Mouse (Mus musculus) cerebellum, adult 2 months (tissue): ENCODE measurements around the gene Odam. TPM values are rescaled to one million over a fixed set of nuclear protein-coding genes. Genes with fewer than 3 reads are reported as not detected.
A peak's percentile ranks its signal among the peaks of the same experiment; 100 is the strongest.

Experiments used
- DNase-seq, 2 experiments: peaks; one replicate each; pipeline ENCODE4 v3.0.0; 2021
- H3K27ac ChIP-seq: fragments of 200-500 bp; 2 replicates; pipeline ENCODE4 v1.5.1; 2012; ENCODE audit warnings: low read length, control low read depth, inconsistent platforms; ENCODE audit not compliant: insufficient read depth
- H3K27me3 ChIP-seq: fragments of 200-500 bp; 2 replicates; pipeline ENCODE4 v1.6.1; 2012; ENCODE audit warnings: inconsistent platforms, mild to moderate bottlenecking, low read length, moderate library complexity; ENCODE audit not compliant: control insufficient read depth, insufficient read depth
- H3K4me1 ChIP-seq: fragments of 200-500 bp; 2 replicates; pipeline ENCODE4 v1.6.1; 2011; ENCODE audit warnings: low read length; ENCODE audit not compliant: control insufficient read depth, insufficient read depth
- H3K4me3 ChIP-seq: fragments of 200-500 bp; replicated peaks from 2 replicates; pipeline ENCODE3; 2011; ENCODE audit warnings: mild to moderate bottlenecking, low read depth, low read length, control low read depth; ENCODE audit not compliant: insufficient read depth
- CTCF ChIP-seq: fragments of 200-500 bp; IDR thresholded peaks from 2 replicates; pipeline ENCODE4 v1.5.1; 2011; ENCODE audit warnings: low read depth, mild to moderate bottlenecking, control low read depth, low read length, moderate library complexity, borderline replicate concordance; ENCODE audit not compliant: insufficient read depth
- POLR2A ChIP-seq: fragments of 200-500 bp; IDR thresholded peaks from 2 replicates; pipeline ENCODE4 v1.6.1; 2011; ENCODE audit warnings: low read length, control low read depth, borderline replicate concordance; ENCODE audit not compliant: insufficient read depth
- WGBS: fragments of 180-500 bp; shearing (Covaris S2); methylation state at CpG from one replicate; pipeline ENCODE4 v1.1.7; 2018; 5-methylcytosine and 5-hydroxymethylcytosine counted together
- polyA plus RNA-seq: library from polyadenylated mRNA; depleted of rRNA; stranded (reverse); fragments of >200 nt; gene quantifications from 2 replicates; pipeline ENCODE4 v1.2.3, GENCODE M21; 2012; rRNA removed

Gene Odam
- polyA plus RNA-seq = not detected in 2 replicates

GRCm38 (mm10) chr5:87884729-87885128, at the start of gene Odam:
Gene Odam, plus strand, starts transcription at chr5:87885029.
- 94% methylated on average over 1 of the region's 1 CpGs for WGBS
- H3K4me3 ChIP-seq = no peak within 1 kb of the TSS
- DNase-seq = no peak
- no peak within 1 kb of the TSS for H3K27ac ChIP-seq
- H3K27me3 ChIP-seq = no peaks in the 10 kb centered on the region
- TF ChIP-seq POLR2A = no peak
- TF ChIP-seq CTCF = no peak
- H3K4me1 ChIP-seq = no peaks in the 10 kb centered on the region

GRCm38 (mm10) chr5:87855136-87855716, 29.6 kb upstream of the Odam start:
- Histone ChIP-seq H3K4me3 (no peak overlapping the region), H3K27me3 (no peaks in the 10 kb centered on the region), H3K27ac (no peak overlapping the region), H3K4me1 (no peaks in the 10 kb centered on the region)
- WGBS = 62% methylated on average over 3 of the region's 3 CpGs
- no peak for DNase-seq
- TF ChIP-seq CTCF = no peak
- no peak for TF ChIP-seq POLR2A

GRCm38 (mm10) chr5:87870084-87870483, 14.7 kb upstream of the Odam start:
- DNase-seq = peak; percentile 20 to 47
- TF ChIP-seq CTCF (no peak), POLR2A (no peak)
- Histone ChIP-seq H3K27me3 (no peaks in the 10 kb centered on the region), H3K4me1 (no peaks in the 10 kb centered on the region), H3K27ac (no peak overlapping the region), H3K4me3 (no peak overlapping the region)
- WGBS = 5% methylated on average over 2 of the region's 2 CpGs

GRCm38 (mm10) chr5:87871423-87871822, 13.4 kb upstream of the Odam start:
- no peak overlapping the region for H3K4me3 ChIP-seq
- H3K27me3 ChIP-seq = no peaks in the 10 kb centered on the region
- DNase-seq = no peak
- 35% methylated on average over 4 of the region's 4 CpGs for WGBS
- H3K4me1 ChIP-seq = no peaks in the 10 kb centered on the region
- H3K27ac ChIP-seq = no peak overlapping the region
- peak; percentile 22; the same call in 1 of the 2 replicates for TF ChIP-seq CTCF
- TF ChIP-seq POLR2A = no peak

- Histone ChIP-seq H3K4me3 (no peak within 1 kb of the TSS), H3K4me1 (no peaks in the 10 kb centered on the region), H3K27ac (no peak within 1 kb of the TSS), H3K27me3 (no peaks in the 10 kb centered on the region)
- TF ChIP-seq POLR2A = no peak
- TF ChIP-seq CTCF = no peak
- no peak for DNase-seq
- 60% methylated on average over 5 of the region's 5 CpGs for WGBS
Observed at GRCm38 (mm10) chr5:87925372-87925771, 40.5 kb downstream of the Odam start, which contains the start of gene Csn3. Gene Csn3, plus strand, starts transcription at chr5:87925579.

- H3K27me3 ChIP-seq = no peaks in the 10 kb centered on the region
- no peak overlapping the region for H3K4me3 ChIP-seq
- no peak overlapping the region for H3K27ac ChIP-seq
- no peak for DNase-seq
- no peaks in the 10 kb centered on the region for H3K4me1 ChIP-seq
- WGBS = 43% methylated on average over 1 of the region's 1 CpGs
- TF ChIP-seq POLR2A (no peak), CTCF (no peak)
Observed at GRCm38 (mm10) chr5:87931603-87932002, 46.8 kb downstream of the Odam start.

GRCm38 (mm10) chr5:87940752-87941151, 55.9 kb downstream of the Odam start:
- no peak for DNase-seq
- TF ChIP-seq CTCF (no peak), POLR2A (no peak)
- WGBS = 20% methylated on average over 3 of the region's 3 CpGs
- H3K27me3 ChIP-seq = no peaks in the 10 kb centered on the region
- no peak overlapping the region for H3K27ac ChIP-seq
- H3K4me1 ChIP-seq = no peaks in the 10 kb centered on the region
- no peak overlapping the region for H3K4me3 ChIP-seq

GRCm38 (mm10) chr5:87942515-87942914, 57.7 kb downstream of the Odam start:
- no peaks in the 10 kb centered on the region for H3K4me1 ChIP-seq
- no peak for DNase-seq
- no peak overlapping the region for H3K27ac ChIP-seq
- no peak overlapping the region for H3K4me3 ChIP-seq
- no peak for TF ChIP-seq CTCF
- TF ChIP-seq POLR2A = no peak
- no peaks in the 10 kb centered on the region for H3K27me3 ChIP-seq

Other genes with a start within 250 kb of the Odam start
- gene Csn1s1, start 218.8 kb upstream of the Odam start, polyA plus RNA-seq = not detected in 2 replicates
- gene Csn2, start 185.4 kb upstream of the Odam start, polyA plus RNA-seq = not detected in 2 replicates
- gene Csn1s2a, start 110.5 kb upstream of the Odam start, polyA plus RNA-seq = not detected in 2 replicates
- gene Csn1s2b, start 76.9 kb upstream of the Odam start, polyA plus RNA-seq = not detected in 2 replicates
- gene Prr27, start 59.3 kb upstream of the Odam start, polyA plus RNA-seq = not detected in 2 replicates
- not detected in 2 replicates for gene Csn3, start 40.5 kb downstream of the Odam start, polyA plus RNA-seq
- not detected in 2 replicates for gene 2310003L06Rik, start 84.4 kb downstream of the Odam start, polyA plus RNA-seq
- not detected in 2 replicates for gene Gm28434, start 84.5 kb downstream of the Odam start, polyA plus RNA-seq
- gene Cabs1, start 94.4 kb downstream of the Odam start, polyA plus RNA-seq = not detected in 2 replicates
- not detected in 2 replicates for gene Smr3a, start 117.5 kb downstream of the Odam start, polyA plus RNA-seq
- not detected in 2 replicates for gene Smr2, start 201.5 kb downstream of the Odam start, polyA plus RNA-seq
- not detected in 2 replicates for gene Gm11116, start 226.5 kb downstream of the Odam start, polyA plus RNA-seq